Mouse (Mus musculus) lung, embryonic 14.5 days (tissue): ENCODE data around the gene Lin28b. TPM values are rescaled to one million over a fixed set of nuclear protein-coding genes. Genes with fewer than 3 reads are reported as not detected.
A peak's percentile ranks its signal among the peaks of the same experiment; 100 is the strongest.

Source experiments
- ATAC-seq: fragments of 200-750 bp; cut with Nextera tagmentation; 2 replicates; pipeline ENCODE4 v1.8.0; 2017; ENCODE audit warnings: mild to moderate bottlenecking, moderate TSS enrichment, moderate library complexity; ENCODE audit not compliant: insufficient read depth
- DNase-seq: peaks from one replicate; pipeline ENCODE4 v3.0.0-alpha.2; 2015
- H3K27ac ChIP-seq: fragments of 300-500 bp; sonication (generic); 2 replicates; pipeline ENCODE4 v1.5.1; 2014; ENCODE audit warnings: low read depth, mild to moderate bottlenecking, moderate library complexity
- H3K27me3 ChIP-seq: fragments of 300-500 bp; sonication (generic); 2 replicates; pipeline ENCODE4 v1.6.1; 2014; ENCODE audit warnings: low read length, control low read depth; ENCODE audit not compliant: insufficient read depth
- H3K36me3 ChIP-seq: fragments of 300-500 bp; sonication (generic); 2 replicates; pipeline ENCODE4 v1.6.1; 2014; ENCODE audit warnings: control low read depth; ENCODE audit not compliant: insufficient read depth
- H3K4me1 ChIP-seq: fragments of 300-500 bp; sonication (generic); 2 replicates; pipeline ENCODE4 v1.6.1; 2014; ENCODE audit warnings: antibody characterized with exemption, control low read depth; ENCODE audit not compliant: insufficient read depth
- H3K4me2 ChIP-seq: fragments of 300-500 bp; sonication (generic); 2 replicates; pipeline ENCODE4 v1.6.1; 2014; ENCODE audit warnings: mild to moderate bottlenecking
- H3K4me3 ChIP-seq: fragments of 300-500 bp; sonication (generic); 2 replicates; pipeline ENCODE4 v1.5.1; 2014; ENCODE audit warnings: low read depth, low read length
- H3K9ac ChIP-seq: fragments of 300-500 bp; sonication (generic); 2 replicates; pipeline ENCODE4 v1.6.1; 2014
- H3K9me3 ChIP-seq: fragments of 300-500 bp; sonication (generic); 2 replicates; pipeline ENCODE4 v1.6.1; 2016; ENCODE audit warnings: low read depth, low read length, control low read depth
- CTCF ChIP-seq: IDR thresholded peaks from 2 replicates; pipeline ENCODE4 v1.5.1; 2016; ENCODE audit warnings: antibody characterized with exemption, low read depth
- WGBS: fragments of 180-500 bp; shearing (Covaris S2); extraction: QIAGEN DNeasy Blood & Tissue Kit; methylation state at CpG from one replicate; pipeline ENCODE4 v1.1.7; 2014; 5-methylcytosine and 5-hydroxymethylcytosine counted together
- polyA plus RNA-seq: library from polyadenylated mRNA; unstranded; fragments of >200 nt; fragmentation: Nextera tagmentation; extraction: Ambion mirVana; gene quantifications from 2 replicates; pipeline ENCODE4 v1.2.1, GENCODE M21; 2014

The Lin28b gene
- polyA plus RNA-seq, 1 experiment from 2014 or later, result 1.6 TPM

DNA sequence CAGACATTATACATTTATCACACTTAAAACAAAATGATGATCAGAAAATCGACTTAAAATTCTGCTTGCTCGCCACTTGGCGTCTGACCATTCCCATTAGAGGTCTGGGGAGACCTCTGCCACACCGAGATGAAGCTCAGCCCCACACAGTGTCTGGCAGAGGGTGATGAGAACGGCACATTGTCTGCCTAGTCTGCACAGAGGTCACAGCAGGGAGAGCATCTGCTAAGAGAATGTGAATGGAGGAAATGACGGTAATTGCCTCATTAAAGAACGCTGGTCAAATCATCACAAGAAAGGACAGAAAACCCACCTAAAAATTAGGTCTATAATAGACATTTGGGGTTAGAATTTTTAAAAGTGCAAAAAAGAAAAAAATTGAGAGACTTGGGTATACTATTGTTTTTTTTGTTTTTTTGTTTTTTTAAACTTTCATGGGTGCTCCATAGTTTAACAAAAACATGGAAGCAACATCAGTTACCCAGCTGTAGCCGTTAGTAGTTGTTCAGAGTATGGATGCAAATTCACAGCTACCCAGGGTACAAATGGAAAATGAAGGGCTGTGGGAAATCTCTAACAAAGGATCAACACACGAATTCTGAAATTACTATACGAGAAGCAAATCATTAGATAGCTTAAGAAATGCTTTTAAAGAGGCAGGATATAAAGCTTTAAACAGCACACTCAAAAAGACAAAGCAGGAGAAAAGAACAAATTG, 75.4 kb downstream of the Lin28b start:
- TF ChIP-seq CTCF, result no peak
- no peak overlapping the region for H3K27ac ChIP-seq
- no peak overlapping the region for H3K4me2 ChIP-seq
- H3K36me3 ChIP-seq, result no peaks in the 10 kb centered on the region
- DNase-seq (no peak), ATAC-seq (no peak)
- 57% methylated on average over 10 of the region's 10 CpGs for WGBS
- H3K9me3 ChIP-seq, result no peaks in the 10 kb centered on the region
- H3K9ac ChIP-seq, result no peak overlapping the region
- H3K4me3 ChIP-seq, result no peak overlapping the region
- no peaks in the 10 kb centered on the region for H3K4me1 ChIP-seq
- H3K27me3 ChIP-seq, result no peaks in the 10 kb centered on the region

DNA sequence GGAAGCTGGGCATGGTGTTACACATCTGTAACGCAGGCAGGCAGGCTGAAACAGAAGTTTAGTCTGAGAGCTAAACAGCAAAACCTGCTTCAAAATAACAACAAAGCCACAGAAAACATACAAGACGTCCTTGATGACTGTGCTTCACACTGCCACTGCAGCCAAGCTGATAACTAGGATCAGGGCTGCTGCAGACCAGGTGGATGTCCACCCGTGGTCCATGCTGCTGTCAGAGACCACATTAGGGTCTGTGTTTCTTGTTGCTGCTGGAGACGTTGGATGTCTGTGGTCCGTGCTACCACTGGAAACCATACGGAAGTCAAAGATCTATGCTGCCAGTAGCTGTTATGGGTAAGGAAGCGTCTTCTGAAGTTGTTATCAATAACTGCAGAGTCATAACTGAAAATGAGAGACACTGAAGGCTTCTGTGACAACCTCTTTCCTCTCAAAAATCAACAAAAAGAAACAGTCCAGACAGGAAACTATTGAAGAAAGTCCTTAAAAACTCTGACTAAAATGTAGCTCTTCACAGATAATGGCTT, 86.4 kb downstream of the Lin28b start:
- Histone ChIP-seq H3K4me1 (no peaks in the 10 kb centered on the region), H3K4me2 (no peak overlapping the region), H3K27me3 (no peaks in the 10 kb centered on the region), H3K36me3 (no peaks in the 10 kb centered on the region), H3K27ac (no peak overlapping the region), H3K9me3 (no peaks in the 10 kb centered on the region), H3K4me3 (no peak overlapping the region), H3K9ac (no peak overlapping the region)
- TF ChIP-seq CTCF, result no peak
- WGBS, result 48% methylated on average over 7 of the region's 7 CpGs
- ATAC-seq (no peak), DNase-seq (no peak)

DNA sequence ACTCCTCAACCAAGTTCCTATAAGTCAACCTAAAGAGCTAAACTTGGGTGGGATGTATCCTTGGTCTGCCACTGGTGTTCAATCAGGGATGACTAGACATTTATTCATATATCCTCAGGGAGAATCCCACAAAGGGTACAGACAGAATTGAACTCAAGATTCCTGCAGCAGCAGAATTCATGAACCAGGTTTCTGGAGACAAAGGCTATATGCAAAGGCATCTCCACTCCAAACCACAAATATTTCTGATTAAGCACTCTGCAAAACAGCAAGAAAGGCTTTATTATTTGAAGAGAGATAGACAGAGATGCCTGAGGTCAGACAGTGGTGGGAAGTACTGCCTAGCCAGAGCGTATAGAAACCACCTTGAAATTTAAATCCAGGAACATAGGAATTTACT, 88.0 kb downstream of the Lin28b start:
- ATAC-seq (no peak), DNase-seq (no peak)
- H3K36me3 ChIP-seq, result no peaks in the 10 kb centered on the region
- H3K9me3 ChIP-seq, result no peaks in the 10 kb centered on the region
- no peak for TF ChIP-seq CTCF
- no peaks in the 10 kb centered on the region for H3K4me1 ChIP-seq
- WGBS, result 68% methylated on average over 1 of the region's 1 CpGs
- H3K27ac ChIP-seq, result no peak overlapping the region
- H3K4me3 ChIP-seq, result no peak overlapping the region
- no peak overlapping the region for H3K9ac ChIP-seq
- H3K27me3 ChIP-seq, result no peaks in the 10 kb centered on the region
- no peak overlapping the region for H3K4me2 ChIP-seq

DNA sequence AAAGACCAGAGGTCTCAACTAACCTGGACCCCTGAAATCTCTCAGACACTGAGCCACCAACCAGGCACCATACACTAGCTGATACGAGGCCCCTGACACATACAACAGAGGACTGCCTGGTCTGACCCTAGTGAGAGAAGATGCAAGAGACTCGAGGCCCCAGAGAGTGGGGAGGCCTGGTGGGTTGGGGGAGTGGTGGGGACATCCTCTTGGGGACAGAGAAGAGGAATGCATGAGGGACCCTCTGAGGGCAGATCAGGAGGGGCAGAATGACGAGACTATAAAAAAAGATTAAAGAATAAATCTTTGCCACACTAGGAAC, 103.6 kb downstream of the Lin28b start:
- Histone ChIP-seq H3K27me3 (no peaks in the 10 kb centered on the region), H3K4me1 (no peaks in the 10 kb centered on the region), H3K9me3 (no peaks in the 10 kb centered on the region), H3K36me3 (no peaks in the 10 kb centered on the region), H3K9ac (no peak overlapping the region), H3K4me2 (no peak overlapping the region), H3K27ac (no peak overlapping the region), H3K4me3 (no peak overlapping the region)
- no peak for DNase-seq
- 45% methylated on average over 3 of the region's 3 CpGs for WGBS
- ATAC-seq, result no peak
- TF ChIP-seq CTCF, result no peak

DNA sequence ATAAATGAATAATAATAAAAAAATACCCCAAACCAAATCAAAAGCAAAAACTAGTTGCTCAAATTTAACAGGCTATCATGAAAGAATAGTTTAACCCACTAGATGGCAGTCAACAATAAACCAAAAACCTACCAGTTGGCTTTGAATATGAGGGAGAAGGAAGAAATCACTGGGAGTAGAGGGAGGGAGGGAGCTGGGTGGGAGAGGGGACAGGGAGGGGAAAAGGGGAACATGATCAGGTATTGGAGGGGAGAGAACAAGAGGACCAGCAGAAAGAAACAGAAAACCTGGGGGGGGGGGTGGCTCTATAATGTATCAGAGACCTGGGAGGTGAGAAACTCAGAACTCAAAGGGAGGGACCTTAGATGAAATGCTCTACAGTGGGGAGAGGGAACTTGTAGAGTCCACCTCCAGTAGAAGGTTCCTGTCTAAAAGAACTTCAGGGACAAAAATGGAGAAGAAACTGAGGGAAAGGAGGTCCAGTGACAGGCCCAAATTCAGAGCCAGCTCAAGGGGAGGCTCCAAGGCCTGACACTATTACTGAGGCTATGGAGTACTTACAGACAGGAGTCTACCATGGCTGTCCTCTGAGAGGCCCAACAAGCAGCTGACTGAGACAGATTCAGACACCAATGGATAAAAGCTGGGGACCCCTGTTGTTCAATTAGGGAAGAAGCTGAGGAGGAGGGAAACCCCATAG, 104.1 kb downstream of the Lin28b start:
- Histone ChIP-seq H3K4me2 (no peak overlapping the region), H3K36me3 (no peaks in the 10 kb centered on the region), H3K4me3 (no peak overlapping the region), H3K9ac (no peak overlapping the region), H3K4me1 (no peaks in the 10 kb centered on the region), H3K27ac (no peak overlapping the region), H3K9me3 (no peaks in the 10 kb centered on the region), H3K27me3 (no peaks in the 10 kb centered on the region)
- ATAC-seq (no peak), DNase-seq (peak; percentile 71)
- peak; percentile 33; the same call in 1 of the 2 replicates for TF ChIP-seq CTCF

DNA sequence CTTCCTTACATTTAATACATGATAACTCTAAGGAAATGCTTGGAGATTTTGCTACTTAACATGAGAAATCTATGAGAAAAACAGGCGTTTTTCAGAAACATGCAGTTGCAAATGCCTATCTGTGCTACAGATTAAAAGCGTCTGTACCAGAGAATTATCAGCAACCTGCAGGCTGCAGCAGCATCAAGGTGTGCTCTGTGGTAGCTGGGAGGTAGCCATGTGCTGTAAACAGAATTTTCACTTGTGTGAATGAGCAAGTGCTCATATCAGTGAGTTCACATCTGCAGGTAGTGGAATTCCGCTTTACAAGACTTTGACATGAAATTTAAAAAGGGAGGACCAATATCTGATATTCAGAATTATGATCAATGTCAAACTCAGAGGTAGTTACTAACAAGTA, 107.9 kb downstream of the Lin28b start:
- no peaks in the 10 kb centered on the region for H3K4me1 ChIP-seq
- no peaks in the 10 kb centered on the region for H3K27me3 ChIP-seq
- TF ChIP-seq CTCF, result no peak
- H3K9ac ChIP-seq, result no peak overlapping the region
- no peaks in the 10 kb centered on the region for H3K36me3 ChIP-seq
- no peak for DNase-seq
- H3K9me3 ChIP-seq, result no peaks in the 10 kb centered on the region
- no peak overlapping the region for H3K4me3 ChIP-seq
- 71% methylated on average over 3 of the region's 3 CpGs for WGBS
- no peak overlapping the region for H3K4me2 ChIP-seq
- H3K27ac ChIP-seq, result no peak overlapping the region
- ATAC-seq, result no peak

DNA sequence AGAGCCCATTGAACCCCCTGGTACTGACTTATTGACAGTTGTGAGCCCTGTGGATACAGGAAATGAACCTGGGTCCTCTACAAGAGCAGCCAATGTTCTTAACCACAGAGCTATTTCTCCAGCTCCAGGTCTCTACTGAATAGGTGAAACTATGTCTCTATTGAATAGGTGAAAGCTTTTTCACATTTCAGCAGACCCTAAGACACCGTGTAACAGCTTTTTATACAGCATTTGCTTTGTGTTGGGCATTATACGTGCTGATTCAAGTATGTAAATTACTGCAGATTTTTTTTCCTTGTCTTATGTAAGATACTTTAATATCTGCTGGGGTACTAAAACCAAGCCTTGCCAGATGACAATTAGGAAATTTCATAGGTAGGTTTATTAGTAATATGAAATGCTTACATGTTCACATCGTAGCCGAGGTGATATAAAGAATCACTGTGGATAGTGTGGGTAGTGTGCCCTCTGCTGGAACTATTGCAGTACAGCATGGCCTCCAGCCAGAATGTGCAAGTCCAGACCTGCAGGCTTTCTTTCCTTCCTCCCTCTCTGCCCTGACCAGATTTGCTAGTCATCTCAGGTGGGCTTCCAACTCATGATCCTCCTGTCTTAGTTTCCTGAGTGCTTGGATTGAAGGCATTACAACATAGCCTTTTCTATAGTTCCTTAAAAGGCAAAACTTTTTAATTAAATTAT, 113.1 kb downstream of the Lin28b start:
- Histone ChIP-seq H3K27me3 (no peaks in the 10 kb centered on the region), H3K9ac (no peak overlapping the region), H3K4me1 (no peaks in the 10 kb centered on the region), H3K27ac (no peak overlapping the region), H3K36me3 (no peaks in the 10 kb centered on the region), H3K9me3 (no peaks in the 10 kb centered on the region), H3K4me3 (no peak overlapping the region), H3K4me2 (no peak overlapping the region)
- peak; percentile 63; the same call in 1 of the 2 replicates for ATAC-seq
- DNase-seq, result peak; percentile 91
- peak; percentile 92 for TF ChIP-seq CTCF
- 42% methylated on average over 4 of the region's 4 CpGs for WGBS
